Mouse (Mus musculus): ENCODE measurements around the gene Cav1.

DNA sequence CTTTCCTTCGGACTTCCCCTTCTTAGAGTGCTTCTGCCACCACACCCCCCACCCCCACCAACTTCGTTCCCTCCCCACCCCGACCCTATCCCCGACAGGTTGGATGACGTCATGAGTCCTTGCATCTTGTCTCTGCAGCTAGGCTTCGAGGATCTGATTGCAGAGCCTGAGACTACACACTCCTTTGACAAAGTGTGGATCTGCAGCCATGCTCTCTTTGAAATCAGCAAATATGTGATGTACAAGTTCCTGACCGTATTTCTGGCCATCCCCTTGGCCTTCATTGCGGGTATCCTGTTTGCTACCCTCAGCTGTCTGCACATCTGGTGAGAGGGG is 24.4 kb upstream of the Cav1 start:
- no peak for TF ChIP-seq CTCF (IDR thresholded peaks at IDR 0.05; ENCODE audit: control insufficient read depth, insufficient read depth, insufficient replicate concordance, low read depth, low read length)
- TF ChIP-seq POLR2A (IDR thresholded peaks at IDR 0.05; ENCODE audit: control insufficient read depth, low read depth, low read length): no peak

Data from testis, adult 2 months (tissue).